Mouse (Mus musculus) cerebellum, postnatal 14 days (tissue): ENCODE results near the gene Olfr881.

Experiments used
- DNase-seq, 2 experiments: peaks; one replicate each; pipeline ENCODE4 v3.0.0; 2021; ENCODE audit warnings: mixed read lengths in 2 of 2

Olfr881 gene

DNA sequence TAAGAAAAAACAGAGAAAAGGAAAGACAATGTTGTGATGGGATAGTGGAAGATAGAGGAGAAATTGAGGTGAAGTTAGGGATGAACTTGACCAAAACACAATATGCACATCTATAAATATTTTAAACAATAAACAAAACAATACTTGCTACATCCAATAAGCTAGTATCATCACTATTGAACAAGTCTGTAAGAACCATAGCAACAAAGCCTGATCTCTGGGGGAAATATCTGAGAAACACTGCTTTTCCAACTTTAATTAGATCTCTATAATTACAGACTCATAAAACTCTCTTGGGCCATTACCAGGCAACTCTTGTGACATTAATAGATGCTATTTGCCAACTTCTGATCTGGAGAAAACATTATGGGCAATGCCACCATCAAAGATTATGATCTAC, at the start of gene Olfr881:
Gene Olfr881 (plus strand): TSS at position 301 of the 400 bp plus-strand sequence.
- DNase-seq: no peak

DNA sequence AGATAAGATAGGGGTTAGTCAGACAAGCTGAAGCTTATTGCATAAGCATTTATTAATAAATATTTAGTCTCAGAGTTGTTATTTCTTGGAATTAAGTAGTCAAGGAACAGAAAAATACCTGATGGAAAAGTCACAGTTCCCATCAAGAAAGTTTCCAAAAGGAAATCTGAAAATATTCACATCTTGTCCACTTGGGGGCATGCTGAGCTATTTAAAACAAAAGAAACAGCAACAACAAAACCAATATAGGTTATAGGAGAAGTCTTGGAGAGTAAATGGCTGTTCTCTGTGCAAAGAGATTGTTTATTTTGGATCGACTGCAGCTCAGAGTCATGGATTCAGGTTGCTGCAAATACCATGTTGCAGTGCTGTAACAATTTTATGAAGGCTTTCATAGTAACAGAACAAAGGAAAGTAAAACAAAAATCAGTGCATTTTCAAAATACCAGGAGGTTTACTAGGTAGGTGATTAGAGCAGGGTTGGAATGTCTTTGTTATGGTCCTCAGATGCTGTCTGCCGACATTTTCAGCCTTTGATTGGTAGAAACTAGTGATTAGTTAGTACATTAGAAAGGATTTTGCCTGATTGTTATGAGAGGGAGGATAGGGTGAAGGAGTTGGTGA, 7.1 kb downstream of the Olfr881 start:
- no peak for DNase-seq

DNA sequence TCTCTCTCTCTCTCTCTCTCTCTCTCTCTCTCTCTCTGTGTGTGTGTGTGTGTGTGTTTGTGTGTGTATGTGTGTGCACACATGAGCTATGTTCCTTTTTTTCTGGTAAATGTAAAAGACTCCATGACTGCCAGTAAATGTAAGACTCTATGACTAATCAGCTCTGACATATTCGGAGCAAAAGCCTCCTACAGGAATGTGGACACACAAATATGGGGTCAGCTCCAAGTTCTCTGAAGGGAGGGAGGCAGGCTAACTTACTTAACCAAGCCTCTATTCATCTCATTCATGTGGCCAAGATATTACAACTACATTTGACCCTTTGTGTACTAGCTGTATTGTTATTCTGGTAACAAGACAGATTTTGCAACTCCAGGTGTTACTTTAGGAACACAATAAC, 8.4 kb downstream of the Olfr881 start:
- no peak for DNase-seq

DNA sequence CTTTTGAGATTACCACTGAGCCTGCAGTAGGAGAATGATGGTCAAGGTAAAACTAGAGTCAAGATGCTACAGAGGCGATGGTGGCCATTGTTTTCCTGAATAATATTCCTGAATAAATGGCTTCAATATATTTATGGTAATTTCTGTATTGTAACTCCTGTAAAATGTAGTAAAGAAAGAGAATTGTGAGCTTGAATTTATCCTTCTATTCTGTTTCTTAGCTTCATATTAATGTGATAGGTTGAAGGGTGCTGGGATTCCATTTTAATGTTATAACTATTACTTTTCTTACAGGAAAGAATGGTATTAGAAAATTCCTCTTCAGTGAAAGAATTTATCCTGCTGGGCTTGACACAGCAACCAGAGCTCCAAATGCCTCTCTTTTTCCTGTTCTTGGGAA, 33.9 kb downstream of the Olfr881 start, which contains the start of gene Olfr883:
Gene Olfr883 (plus strand): TSS at position 301 of the 400 bp plus-strand sequence.
- DNase-seq: no peak
